Mouse (Mus musculus): ENCODE measurements around the gene Rad51ap1.

- TF ChIP-seq CTCF (IDR thresholded peaks at IDR 0.05; ENCODE audit: low read depth, low read length) (no peak), POLR2A (IDR thresholded peaks at IDR 0.05; ENCODE audit: borderline replicate concordance, low read depth, low read length) (no peak)
Measured at GRCm38 (mm10) chr6:126961371-126962018, 22.1 kb upstream of the Rad51ap1 start.
